ENCODE assay signal across 7 mouse cellular contexts in genomic region chr1:164307922-164308321, GRCm38 (mm10). TPM values are rescaled to one million over a fixed set of nuclear protein-coding genes. Genes with fewer than 3 reads are reported as not detected.
A peak's percentile ranks its signal among the peaks of the same experiment; 100 is the strongest.
DNase-seq lines count a peak whose midpoint lies in the region; ATAC-seq and TF ChIP-seq lines count a peak whose summit lies in the region.

No protein-coding gene starts in this region.

- no peak overlapping the region for H3K27ac ChIP-seq in neural tube, embryonic 11.5 days (ENCODE audit: low read depth, low read length)
- H3K27ac ChIP-seq in limb, embryonic 14.5 days (replicated peaks; ENCODE audit: low read depth, low read length), result peak overlapping the region; percentile 67
- H3K27ac ChIP-seq in stomach, embryonic 16.5 days (ENCODE audit: low read length), result no peak overlapping the region

- H3K9me3 ChIP-seq in neural tube, embryonic 11.5 days (ENCODE audit: control insufficient read depth, low read length), result no peaks in the 10 kb centered on the region
- no peaks in the 10 kb centered on the region for H3K9me3 ChIP-seq in erythroblast, embryonic 14.5 days (ENCODE audit: control insufficient read depth, low read length)
- H3K9me3 ChIP-seq in limb, embryonic 14.5 days (ENCODE audit: control insufficient read depth, low read length), result no peaks in the 10 kb centered on the region
- H3K9me3 ChIP-seq in stomach, embryonic 16.5 days (replicated peaks; ENCODE audit: control insufficient read depth, low read length), result no peaks in the 10 kb centered on the region

- ATAC-seq in neural tube, embryonic 11.5 days (ENCODE audit: insufficient read depth, low FRiP score, low TSS enrichment), result 0 out of 2 replicates have a peak, but pooled peaks have one; percentile 7
- ATAC-seq in limb, embryonic 14.5 days (ENCODE audit: low FRiP score, low read depth), result no peak
- ATAC-seq in stomach, embryonic 16.5 days (ENCODE audit: insufficient read depth, low FRiP score), result no peak

- H3K4me3 ChIP-seq in neural tube, embryonic 11.5 days (ENCODE audit: low read depth, low read length), result peak overlapping the region; percentile 80
- H3K4me3 ChIP-seq in erythroblast, embryonic 14.5 days (replicated peaks), result peak overlapping the region; percentile 76
- H3K4me3 ChIP-seq in limb, embryonic 14.5 days (replicated peaks; ENCODE audit: low read length), result peak overlapping the region; percentile 80
- peak overlapping the region; percentile 99 for H3K4me3 ChIP-seq in stomach, embryonic 16.5 days (replicated peaks; ENCODE audit: low read length)

- 14% methylated on average over 10 of the region's 10 CpGs for WGBS in neural tube, embryonic 11.5 days
- 13% methylated on average over 10 of the region's 10 CpGs for WGBS in limb, embryonic 14.5 days
- 8% methylated on average over 10 of the region's 10 CpGs for WGBS in stomach, embryonic 16.5 days

- TF ChIP-seq POLR2A in limb, embryonic 14.5 days (IDR thresholded peaks at IDR 0.05; ENCODE audit: borderline replicate concordance, extremely low read depth, insufficient read depth, insufficient read length), result no peak

- no peaks in the 10 kb centered on the region for H3K27me3 ChIP-seq in neural tube, embryonic 11.5 days (ENCODE audit: control insufficient read depth, insufficient read depth, low read length)
- H3K27me3 ChIP-seq in erythroblast, embryonic 14.5 days (ENCODE audit: control insufficient read depth), result no peaks in the 10 kb centered on the region
- no peaks in the 10 kb centered on the region for H3K27me3 ChIP-seq in limb, embryonic 14.5 days (ENCODE audit: control insufficient read depth, insufficient read depth, low read length)
- no peaks in the 10 kb centered on the region for H3K27me3 ChIP-seq in stomach, embryonic 16.5 days (ENCODE audit: control insufficient read depth, insufficient read depth, low read length)

- H3K4me1 ChIP-seq in neural tube, embryonic 11.5 days (ENCODE audit: control insufficient read depth, insufficient read depth, low read length), result no peaks in the 10 kb centered on the region
- H3K4me1 ChIP-seq in erythroblast, embryonic 14.5 days (ENCODE audit: control insufficient read depth), result peaks cover 30% of the 10 kb centered on the region
- peaks cover 8% of the 10 kb centered on the region; the same call in 1 of the 2 replicates for H3K4me1 ChIP-seq in limb, embryonic 14.5 days (ENCODE audit: control insufficient read depth, insufficient read depth, low read length)
- H3K4me1 ChIP-seq in stomach, embryonic 16.5 days (ENCODE audit: control insufficient read depth, insufficient read depth, low read length), result peaks cover 12% of the 10 kb centered on the region

- no peaks in the 10 kb centered on the region for H3K36me3 ChIP-seq in neural tube, embryonic 11.5 days (ENCODE audit: control insufficient read depth, insufficient read depth, low read length)
- H3K36me3 ChIP-seq in erythroblast, embryonic 14.5 days (ENCODE audit: control insufficient read depth), result peaks cover 18% of the 10 kb centered on the region
- no peaks in the 10 kb centered on the region; the same call in 1 of the 2 replicates for H3K36me3 ChIP-seq in limb, embryonic 14.5 days (ENCODE audit: control insufficient read depth, insufficient read depth, low read length)
- H3K36me3 ChIP-seq in stomach, embryonic 16.5 days (ENCODE audit: control insufficient read depth, insufficient read depth, low read length), result no peaks in the 10 kb centered on the region

- H3K9ac ChIP-seq in neural tube, embryonic 11.5 days (ENCODE audit: low read length), result peak overlapping the region; percentile 19
- H3K9ac ChIP-seq in limb, embryonic 14.5 days (ENCODE audit: low read depth, low read length, severe bottlenecking), result peak overlapping the region; percentile 60
- peak overlapping the region; percentile 70 for H3K9ac ChIP-seq in stomach, embryonic 16.5 days (ENCODE audit: low read length)

- no peak for DNase-seq in neural tube, embryonic 11.5 days (ENCODE audit: low spot score)
- DNase-seq in neural tube, embryonic 10.5 days (ENCODE audit: extremely low spot score, low spot score), result no peak
- no peak for DNase-seq in limb, embryonic 14.5 days (ENCODE audit: low spot score)
- no peak for DNase-seq in left cerebral cortex, adult 8-10 months (ENCODE audit: low spot score in 2 of 2)
- no peak for DNase-seq in urinary bladder, postnatal 25 days (ENCODE audit: low spot score)

- H3K4me2 ChIP-seq in neural tube, embryonic 11.5 days (ENCODE audit: low read depth), result peak overlapping the region; percentile 55
- peak overlapping the region; percentile 78 for H3K4me2 ChIP-seq in limb, embryonic 14.5 days (replicated peaks; ENCODE audit: low read depth, low read length, severe bottlenecking)
- peak overlapping the region; percentile 72 for H3K4me2 ChIP-seq in stomach, embryonic 16.5 days (ENCODE audit: low read depth, low read length)

RNA-seq across cellular contexts. Expression of gene Blzf1, which starts 0.6 kb away (rescaled TPM):
- polyA plus RNA-seq in neural tube, embryonic 11.5 days (2014; fragmentation: Nextera tagmentation; extraction: Ambion mirVana), result 28.3 and 28.9 TPM in 2 replicates
- 0.12 and 0.21 TPM in 2 replicates for polyA plus RNA-seq in erythroblast, embryonic 14.5 days (2012)
- 14.1 and 18.1 TPM in 2 replicates for polyA plus RNA-seq in limb, embryonic 14.5 days (2012; rRNA removed)
- polyA plus RNA-seq in limb, embryonic 14.5 days (2014; fragmentation: Nextera tagmentation; extraction: Ambion mirVana), result 30.0 and 31.6 TPM in 2 replicates
- 34.3 and 39.2 TPM in 2 replicates for polyA plus RNA-seq in stomach, embryonic 16.5 days (2015; fragmentation: Nextera tagmentation; extraction: Ambion mirVana)
- 10 to 100 TPM; 18.6 to 24.0 (median 22.1) TPM for total RNA-seq in left cerebral cortex, adult 8-10 months (2022)

RNA-seq across cellular contexts. Expression of gene Nme7, which starts 4.0 kb away (rescaled TPM):
- polyA plus RNA-seq in neural tube, embryonic 11.5 days (2014; fragmentation: Nextera tagmentation; extraction: Ambion mirVana), result 32.4 and 35.4 TPM in 2 replicates
- polyA plus RNA-seq in erythroblast, embryonic 14.5 days (2012), result 0.14 and 0.27 TPM in 2 replicates
- polyA plus RNA-seq in limb, embryonic 14.5 days (2012; rRNA removed), result 18.0 and 22.1 TPM in 2 replicates
- polyA plus RNA-seq in limb, embryonic 14.5 days (2014; fragmentation: Nextera tagmentation; extraction: Ambion mirVana), result 31.2 and 34.4 TPM in 2 replicates
- polyA plus RNA-seq in stomach, embryonic 16.5 days (2015; fragmentation: Nextera tagmentation; extraction: Ambion mirVana), result 30.3 and 33.8 TPM in 2 replicates
- 10 to 100 TPM; 22.7 to 32.0 (median 28.0) TPM for total RNA-seq in left cerebral cortex, adult 8-10 months (2022)

RNA-seq across cellular contexts. Expression of gene Ccdc181, which starts 32.5 kb away (rescaled TPM):
- 12.6 and 13.5 TPM in 2 replicates for polyA plus RNA-seq in neural tube, embryonic 11.5 days (2014; fragmentation: Nextera tagmentation; extraction: Ambion mirVana)
- polyA plus RNA-seq in erythroblast, embryonic 14.5 days (2012), result 0.07 and 0.22 TPM in 2 replicates
- 2.0 and 4.1 TPM in 2 replicates for polyA plus RNA-seq in limb, embryonic 14.5 days (2012; rRNA removed)
- 5.9 and 7.3 TPM in 2 replicates for polyA plus RNA-seq in limb, embryonic 14.5 days (2014; fragmentation: Nextera tagmentation; extraction: Ambion mirVana)
- 10.8 and 11.5 TPM in 2 replicates for polyA plus RNA-seq in stomach, embryonic 16.5 days (2015; fragmentation: Nextera tagmentation; extraction: Ambion mirVana)
- 10 to 100 TPM; 23.6 to 25.6 (median 24.5) TPM for total RNA-seq in left cerebral cortex, adult 8-10 months (2022)

RNA-seq across cellular contexts. Expression of gene Slc19a2, which starts 59.1 kb away (rescaled TPM):
- 10.5 and 11.0 TPM in 2 replicates for polyA plus RNA-seq in neural tube, embryonic 11.5 days (2014; fragmentation: Nextera tagmentation; extraction: Ambion mirVana)
- polyA plus RNA-seq in erythroblast, embryonic 14.5 days (2012), result 0.07 and 0.36 TPM in 2 replicates
- 9.7 and 12.2 TPM in 2 replicates for polyA plus RNA-seq in limb, embryonic 14.5 days (2012; rRNA removed)
- polyA plus RNA-seq in limb, embryonic 14.5 days (2014; fragmentation: Nextera tagmentation; extraction: Ambion mirVana), result 9.1 and 10.0 TPM in 2 replicates
- polyA plus RNA-seq in stomach, embryonic 16.5 days (2015; fragmentation: Nextera tagmentation; extraction: Ambion mirVana), result 15.3 and 15.9 TPM in 2 replicates
- total RNA-seq in left cerebral cortex, adult 8-10 months (2022), result 10 to 100 TPM; 12.6 to 15.1 (median 13.7) TPM

Comparison
In these comparisons a context has a peak if more than half of its experiments do, and no peak if none do; other contexts are left out.
1. H3K9ac ChIP-seq: peak in every context shown above with its lines; median percentile 70 in stomach, embryonic 16.5 days; 60 in limb, embryonic 14.5 days; 19 in neural tube, embryonic 11.5 days.
2. RNA of gene Blzf1, which starts 0.6 kb away (polyA plus RNA-seq): 34.3 to 39.2 TPM in stomach, embryonic 16.5 days, 14.1 to 31.6 TPM in limb, embryonic 14.5 days and 28.3 to 28.9 TPM in neural tube, embryonic 11.5 days; 0.12 to 0.21 TPM in erythroblast, embryonic 14.5 days; every median in the first group is over 10 times any median in the second.
3. RNA of gene Nme7, which starts 4.0 kb away (polyA plus RNA-seq): 32.4 to 35.4 TPM in neural tube, embryonic 11.5 days, 18.0 to 34.4 TPM in limb, embryonic 14.5 days and 30.3 to 33.8 TPM in stomach, embryonic 16.5 days; 0.14 to 0.27 TPM in erythroblast, embryonic 14.5 days; every median in the first group is over 10 times any median in the second.
4. Peak in every context shown above with its lines, with median percentiles within 50 percentile points of each other: H3K4me2 ChIP-seq and H3K4me3 ChIP-seq.